Mouse (Mus musculus) E14TG2a.4 (cell line): ENCODE measurements around the gene Nrxn3.
A peak's percentile ranks its signal among the peaks of the same experiment; 100 is the strongest.

ENCODE experiments used
- CTCF ChIP-seq: conservative IDR thresholded peaks from 2 replicates; pipeline ENCODE4 v1.5.1; 2014; ENCODE audit warnings: low read length
- NANOG ChIP-seq: IDR thresholded peaks from 2 replicates; pipeline ENCODE4 v1.6.1; 2014; ENCODE audit warnings: borderline replicate concordance, low read length, mixed read lengths
- POU5F1 ChIP-seq: IDR thresholded peaks from 2 replicates; pipeline ENCODE4 v1.6.1; 2014; ENCODE audit warnings: low read length, borderline replicate concordance

DNA sequence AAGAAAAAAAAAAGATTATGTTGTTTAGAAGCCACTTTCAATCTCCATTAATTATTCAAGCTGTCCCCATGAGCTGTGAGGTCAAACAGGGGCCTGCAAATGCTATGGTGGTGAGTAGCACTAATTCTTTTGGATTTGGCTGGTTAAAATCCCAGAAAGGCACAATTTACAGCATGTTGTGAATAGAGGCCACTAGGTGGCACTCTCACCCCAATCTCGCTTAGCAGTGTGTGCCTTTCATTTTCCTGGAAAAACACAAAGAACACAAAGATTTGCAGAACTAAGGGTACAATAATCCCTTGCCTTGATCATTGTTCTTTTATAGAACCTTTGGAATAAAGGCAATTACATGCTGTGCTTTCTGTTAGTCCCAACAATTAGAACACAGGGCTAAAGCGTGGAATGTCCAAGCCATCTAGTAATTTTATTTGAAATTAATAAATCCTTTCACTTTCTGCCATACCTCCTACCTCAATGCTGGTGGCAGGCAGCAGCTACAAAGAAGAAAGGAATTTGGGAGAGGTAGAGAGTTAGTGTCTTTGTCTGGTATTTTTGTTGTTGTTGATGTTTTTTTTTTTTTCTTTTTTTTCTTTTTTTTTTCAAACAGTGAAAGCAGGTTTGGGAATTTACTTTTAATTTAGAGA is 782.6 kb downstream of the Nrxn3 start:
- peak; percentile 68 for TF ChIP-seq CTCF
- no peak for TF ChIP-seq POU5F1
- no peak for TF ChIP-seq NANOG
